Mouse (Mus musculus): ENCODE results near the gene Ltf.

- TF ChIP-seq POLR2A (IDR thresholded peaks at IDR 0.05; ENCODE audit: borderline replicate concordance, extremely low read depth, insufficient read depth, insufficient read length, poor library complexity, severe bottlenecking) (no peak), CTCF (IDR thresholded peaks at IDR 0.05; ENCODE audit: borderline replicate concordance, extremely low read depth, insufficient read depth, insufficient read length) (no peak)
Measured at GRCm38 (mm10) chr9:110989141-110989540, 29.9 kb upstream of the Ltf start.

Data from brain, embryonic 14.5 days (tissue).